Mouse (Mus musculus): ENCODE results near the gene Hspd1. TPM values are rescaled to one million over a fixed set of nuclear protein-coding genes. Genes with fewer than 3 reads are reported as not detected.
A peak's percentile ranks its signal among the peaks of the same experiment; 100 is the strongest.

The Hspd1 gene
- total RNA-seq, 2 experiments from 2014 or later = 175 to 176 TPM

DNA sequence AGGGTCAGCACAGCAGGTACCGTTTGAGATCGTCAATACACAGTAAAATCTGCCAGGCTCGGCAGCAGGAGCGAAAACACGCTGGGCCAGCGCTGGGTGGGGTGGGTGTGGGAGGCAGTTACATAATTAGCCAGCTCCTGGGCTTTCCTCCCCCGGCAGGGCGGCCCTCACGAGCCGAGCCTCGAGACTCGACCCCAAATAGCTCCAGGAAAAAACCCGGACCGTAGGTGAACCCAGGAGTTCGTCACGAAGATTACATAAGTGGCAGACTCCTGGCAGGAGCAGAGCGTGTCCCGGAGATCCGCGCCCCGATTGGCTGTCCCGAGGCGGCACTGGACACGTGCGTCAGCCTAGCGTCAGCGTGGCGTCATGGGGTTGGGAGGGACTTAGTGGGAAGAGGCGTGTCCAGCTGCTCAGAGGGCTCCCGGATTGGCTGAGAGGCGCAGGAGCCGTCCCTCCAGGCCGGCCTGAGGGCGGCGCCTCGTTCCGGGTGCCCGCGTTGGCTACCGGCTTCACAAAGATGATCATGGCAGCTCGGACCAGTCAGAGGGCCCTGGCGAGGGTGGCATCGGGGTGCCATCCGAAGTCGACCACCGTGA, 35.6 kb downstream of the Hspd1 start, which contains the start of gene Coq10b:
Gene Coq10b (plus strand): TSS at position 416 of the 599 bp plus-strand sequence.
- intact Hi-C loops (cut with DNase I; ENCODE audit: low total_unique reads) = no loop called here
- DNase-seq = peak; percentile 98

DNA sequence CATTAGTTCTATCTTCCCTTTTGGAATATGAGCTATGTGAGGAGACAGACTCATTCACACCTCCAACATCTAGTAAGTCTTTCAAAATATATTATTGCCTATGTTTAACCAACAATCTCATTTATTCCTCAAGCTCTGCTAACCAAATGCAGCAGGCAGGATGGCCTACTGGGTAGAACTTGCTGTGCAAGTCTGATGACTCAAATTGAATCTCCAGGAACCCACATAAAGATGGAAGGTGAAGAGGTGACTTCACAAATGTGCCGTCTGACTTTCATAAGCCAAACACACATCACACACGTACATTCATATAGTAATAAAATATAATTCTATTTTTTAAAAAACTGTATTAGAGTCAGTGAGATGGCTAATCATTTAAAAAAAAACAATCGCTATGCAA, 36.4 kb downstream of the Hspd1 start:
- DNase-seq = no peak
- intact Hi-C loops (cut with DNase I; ENCODE audit: low total_unique reads) = no loop called here

DNA sequence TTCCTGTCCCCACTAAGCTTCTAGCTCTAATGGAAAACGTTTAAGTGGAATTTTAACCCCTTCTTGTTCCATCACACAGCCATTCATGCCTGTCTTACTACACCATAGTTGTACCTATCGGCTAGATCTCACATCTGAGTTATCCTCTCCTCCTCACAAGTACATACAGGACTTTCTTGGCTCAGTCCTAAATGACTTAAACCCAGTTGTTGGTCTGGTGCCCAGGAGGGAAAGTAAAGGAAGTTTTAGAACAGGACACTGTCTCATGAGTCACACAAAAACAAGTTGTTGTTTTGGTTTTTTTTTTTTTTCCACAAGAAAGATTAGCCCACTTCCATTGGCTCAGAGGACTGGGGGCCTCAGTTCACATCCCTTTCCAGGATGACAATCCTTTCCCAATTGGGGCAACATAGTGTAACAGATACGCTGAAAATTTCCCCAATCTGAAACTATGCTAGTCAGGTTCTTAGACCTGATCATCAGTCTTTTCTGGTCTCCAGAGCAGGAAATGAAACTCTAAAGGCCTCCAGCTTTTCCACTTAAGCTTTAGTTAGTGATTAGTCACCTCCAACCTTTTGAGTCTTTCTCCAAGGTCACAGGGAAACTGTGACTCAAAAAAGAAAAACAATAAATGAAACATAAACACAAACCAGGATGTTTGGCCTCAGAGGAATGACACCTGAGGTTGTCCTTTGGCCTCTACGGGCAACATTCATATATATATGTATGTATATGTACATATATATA, 39.0 kb downstream of the Hspd1 start:
- no peak for DNase-seq
- intact Hi-C loops (cut with DNase I; ENCODE audit: low total_unique reads) = no loop called here

DNA sequence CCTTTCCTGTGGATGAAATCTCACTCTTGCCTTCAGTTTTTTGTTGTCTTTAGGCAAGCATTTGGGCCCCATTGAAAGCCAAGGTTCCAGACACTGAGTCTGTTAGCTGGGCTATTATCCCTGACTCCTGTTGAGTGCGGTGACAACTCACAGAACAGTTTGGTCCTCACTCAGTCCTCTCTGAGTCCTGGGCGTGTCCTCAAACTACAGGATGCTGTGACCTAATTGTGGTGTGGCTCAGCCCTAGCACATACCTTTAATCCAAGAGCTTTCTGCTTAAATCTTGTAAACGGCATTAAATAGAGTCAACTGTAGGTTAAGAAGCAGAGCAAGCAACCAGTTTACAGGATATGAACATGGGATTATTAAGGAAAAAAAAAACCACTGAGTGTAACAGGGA, 44.9 kb downstream of the Hspd1 start:
- intact Hi-C loops (cut with DNase I; ENCODE audit: low total_unique reads) = no loop called here
- DNase-seq = no peak

DNA sequence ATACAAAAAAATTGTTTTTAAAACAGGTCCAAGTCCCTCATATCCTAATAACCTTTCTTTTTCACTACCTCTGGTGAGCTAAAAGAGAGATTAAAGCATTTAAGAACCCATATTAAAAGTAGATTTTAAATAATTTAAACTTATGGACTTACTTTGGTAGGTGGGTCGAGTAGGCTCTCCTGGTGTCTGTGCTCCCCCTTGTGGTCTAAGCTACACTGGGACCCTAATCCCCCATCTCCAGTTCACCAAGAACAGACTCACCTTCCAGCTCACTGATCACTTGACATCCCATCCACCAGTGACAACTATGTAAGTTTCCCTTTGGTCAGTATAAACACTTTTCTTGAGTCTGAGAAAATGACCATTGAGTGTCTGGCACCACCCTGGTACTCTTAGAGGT, 45.8 kb downstream of the Hspd1 start:
- no peak for DNase-seq
- intact Hi-C loops (cut with DNase I; ENCODE audit: low total_unique reads) = no loop called here

DNA sequence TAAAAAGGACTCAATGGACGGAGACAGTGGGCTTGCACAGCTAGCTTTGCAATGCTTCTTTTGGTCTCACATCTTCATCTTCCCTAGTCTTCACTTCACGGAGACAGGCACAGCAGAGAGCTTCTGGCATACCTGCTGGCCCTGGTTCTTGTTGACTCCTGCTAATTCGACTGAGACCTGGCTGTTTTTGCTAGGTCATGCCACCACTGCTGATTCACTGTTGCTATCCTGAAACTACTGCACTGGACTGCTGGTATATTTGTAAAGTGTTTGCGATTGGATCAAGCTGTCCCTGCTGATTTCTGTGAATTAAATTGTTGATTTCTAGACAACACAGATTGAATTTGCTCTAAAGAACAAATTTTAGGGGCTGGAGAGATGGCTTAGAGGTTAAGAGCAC, 46.4 kb downstream of the Hspd1 start:
- intact Hi-C loops (cut with DNase I; ENCODE audit: low total_unique reads) = no loop called here

DNA sequence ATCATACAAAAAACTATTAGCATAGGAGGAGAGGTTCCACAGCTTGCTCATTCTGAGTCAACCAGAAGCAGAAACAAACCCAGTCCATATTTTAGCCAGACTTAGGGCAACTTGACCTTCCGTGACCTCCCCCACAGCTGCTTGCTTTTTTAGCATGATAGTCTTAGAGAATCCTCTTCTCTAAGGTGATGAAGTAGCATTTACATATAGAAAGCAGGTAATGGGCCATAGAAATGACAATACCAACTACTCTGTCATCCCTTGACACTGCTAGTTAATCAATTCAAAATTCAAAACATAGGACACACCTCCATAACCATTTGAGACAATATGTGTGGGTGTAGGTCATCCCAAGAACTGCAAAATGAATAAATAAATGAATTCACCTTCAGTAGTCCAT, 48.1 kb downstream of the Hspd1 start:
- no peak for DNase-seq
- intact Hi-C loops (cut with DNase I; ENCODE audit: low total_unique reads) = no loop called here

More for the DNA sequence above, 46.4 kb downstream of the Hspd1 start:
- no peak for DNase-seq

DNA sequence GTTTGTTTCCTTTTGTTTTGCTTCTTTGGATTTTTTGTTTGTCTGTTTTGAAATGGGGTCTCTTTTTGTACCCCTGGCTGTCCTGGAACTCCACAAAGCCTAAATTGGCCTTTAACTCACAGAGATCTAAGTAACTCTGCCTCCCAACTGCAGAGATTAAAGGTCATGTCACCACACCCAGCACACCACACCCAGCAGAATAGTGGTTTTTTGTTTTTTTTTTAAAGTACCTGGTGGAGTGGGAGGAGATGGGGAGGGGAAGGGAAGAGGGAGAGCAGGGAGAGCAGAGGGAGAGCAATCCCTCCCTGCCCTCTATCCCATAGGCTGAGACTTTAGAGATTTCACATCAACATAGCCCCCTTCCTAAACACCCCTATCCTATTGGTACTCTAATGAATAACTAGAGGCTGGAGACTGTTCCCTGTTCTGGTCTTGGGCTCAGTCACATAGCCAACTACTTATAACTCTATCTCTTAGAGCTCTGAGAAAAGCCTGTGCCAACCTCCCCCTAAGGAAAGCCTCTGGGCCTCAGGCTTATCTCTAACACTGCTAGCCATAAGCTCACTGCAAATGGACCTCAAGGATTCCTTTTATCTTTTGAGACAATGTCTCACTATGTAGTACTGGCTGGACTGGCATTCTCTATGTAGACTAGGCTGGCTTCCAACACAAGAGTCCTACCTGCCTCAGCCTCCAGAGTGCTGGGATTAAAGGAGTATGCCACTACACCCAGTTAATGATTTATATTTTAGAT, 56.8 kb downstream of the Hspd1 start:
- no peak for DNase-seq
- intact Hi-C loops (cut with DNase I; ENCODE audit: low total_unique reads) = no loop called here

DNA sequence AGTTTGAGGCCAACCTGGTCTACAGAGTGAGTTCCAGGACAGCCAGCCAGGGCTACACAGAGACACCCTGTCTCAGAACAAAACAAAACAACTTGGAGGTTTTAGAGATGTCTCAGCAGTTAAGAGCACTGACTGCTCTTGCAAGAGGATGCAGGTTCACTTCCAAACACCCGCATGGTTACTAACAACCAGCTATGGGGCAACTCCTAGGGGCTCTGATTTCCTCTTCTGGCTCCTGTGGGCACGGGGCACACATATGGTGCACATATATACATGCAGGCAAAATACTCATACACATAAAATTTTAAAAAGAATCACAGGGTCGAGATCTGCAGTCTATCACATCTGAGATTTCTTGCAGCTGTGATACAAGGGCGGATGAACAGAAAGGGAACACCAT, 58.6 kb downstream of the Hspd1 start:
- intact Hi-C loops (cut with DNase I; ENCODE audit: low total_unique reads) = no loop called here
- no peak for DNase-seq

DNA sequence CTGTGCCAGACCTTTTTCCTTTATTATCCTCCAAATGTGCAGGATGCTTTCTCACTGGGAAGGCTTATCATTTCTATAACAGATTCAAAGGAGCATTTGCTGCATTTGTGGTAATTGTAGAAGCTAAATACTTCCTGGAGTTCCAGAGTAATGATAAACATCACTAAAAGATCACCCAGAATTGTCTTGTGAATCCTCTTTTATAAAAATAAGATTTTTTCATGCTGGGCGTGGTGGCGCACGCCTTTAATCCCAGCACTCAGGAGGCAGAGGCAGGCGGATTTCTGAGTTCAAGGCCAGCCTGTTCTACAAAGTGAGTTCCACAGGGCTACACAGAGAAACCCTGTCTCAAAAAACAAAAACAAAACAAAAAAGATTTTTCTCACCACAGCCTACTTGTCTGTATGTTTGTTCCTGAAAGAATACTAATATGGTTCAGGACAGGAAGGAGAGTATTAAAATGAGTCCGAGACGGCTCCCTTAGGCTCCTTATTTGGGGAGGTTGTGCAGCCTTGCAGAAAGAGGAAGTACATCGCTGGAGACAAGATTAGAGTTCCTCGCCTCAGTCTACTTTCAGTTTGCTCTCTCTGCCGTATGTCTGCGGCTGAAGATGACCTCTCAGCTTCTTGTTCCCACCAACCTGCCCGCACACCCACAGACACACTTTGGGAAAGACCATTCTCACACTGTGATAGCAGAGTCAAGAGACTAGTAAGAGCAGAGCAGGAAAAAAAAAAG, 59.4 kb downstream of the Hspd1 start:
- DNase-seq = no peak
- intact Hi-C loops (cut with DNase I; ENCODE audit: low total_unique reads) = no loop called here

DNA sequence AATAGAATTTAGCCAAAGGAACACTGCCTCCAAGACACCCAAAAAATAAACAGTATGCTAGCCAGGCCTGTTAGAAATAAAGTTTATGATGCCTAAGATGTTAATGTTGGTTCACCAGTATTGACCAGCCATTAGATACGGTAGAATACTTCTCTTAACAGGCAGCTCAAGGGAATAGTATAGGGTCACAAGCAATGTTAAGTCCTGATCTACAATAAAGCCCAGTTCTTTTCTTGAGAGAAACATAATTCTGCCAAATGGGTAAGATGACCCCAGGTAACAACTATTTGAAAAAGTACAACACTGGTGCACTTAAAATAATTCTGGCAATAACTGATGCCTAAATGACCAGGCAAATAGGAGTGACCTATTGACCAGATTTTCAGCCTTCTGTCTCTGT, 60.1 kb downstream of the Hspd1 start:
- no peak for DNase-seq
- intact Hi-C loops (cut with DNase I; ENCODE audit: low total_unique reads) = no loop called here

Other genes starting within 250 kb of the Hspd1 start
- gene Ankrd44, start 161.9 kb downstream of the Hspd1 start, total RNA-seq (2021) = 10 to 100 TPM in 1 of 2 experiments, 1 to 10 TPM in 1; 7.6 to 11.4 TPM
- 10 to 100 TPM; 51.9 to 58.3 TPM for gene Sf3b1, start 60.8 kb downstream of the Hspd1 start, total RNA-seq (2021)
- 1 to 10 TPM; 7.8 to 9.5 TPM for gene Coq10b, start 35.5 kb downstream of the Hspd1 start, total RNA-seq (2021)
- 10 to 100 TPM; 63.7 to 76.8 TPM for gene Hspe1, start 111 bp downstream of the Hspd1 start, total RNA-seq (2021)
- gene Mob4, start 43.0 kb upstream of the Hspd1 start, total RNA-seq (2021) = 10 to 100 TPM; 38.5 to 39.9 TPM
- 1 to 10 TPM; 8.8 to 9.2 TPM for gene Rftn2, start 138.5 kb upstream of the Hspd1 start, total RNA-seq (2021)
- 1 to 10 TPM; 3.7 to 3.8 TPM for gene Mars2, start 148.9 kb upstream of the Hspd1 start, total RNA-seq (2021)